Mouse (Mus musculus) ES-Bruce4 (cell line): ENCODE data around the gene Insl6.

Experiments used
- EP300 ChIP-seq: IDR thresholded peaks from 2 replicates; pipeline ENCODE4 v1.6.1; 2011; ENCODE audit warnings: low read depth, low read length; ENCODE audit not compliant: insufficient read depth
- POLR2A ChIP-seq: IDR thresholded peaks from one replicate; pipeline ENCODE4 v1.8.1; 2011; ENCODE audit warnings: low read length; ENCODE audit not compliant: insufficient read depth

GRCm38 (mm10) chr19:29373438-29373837 lies 48.3 kb upstream of the Insl6 start:
- no peak for TF ChIP-seq POLR2A
- no peak for TF ChIP-seq EP300
